Mouse (Mus musculus): Measurements from ENCODE around the gene Eml3.

- no peak for TF ChIP-seq CTCF (IDR thresholded peaks at IDR 0.05; ENCODE audit: extremely low read depth, insufficient read depth, insufficient read length, insufficient replicate concordance)
- no peak for TF ChIP-seq POLR2A (IDR thresholded peaks at IDR 0.05; ENCODE audit: low read depth, low read length)
Measured at GRCm38 (mm10) chr19:8886916-8887584, 42.3 kb upstream of the Eml3 start.

All from spleen, adult 2 months (tissue).